Mouse (Mus musculus) megakaryocyte, adult 5-6 weeks (primary cell): Measurements from ENCODE around the gene Rgsl1. TPM values are rescaled to one million over a fixed set of nuclear protein-coding genes. Genes with fewer than 3 reads are reported as not detected.

Source experiments
- ATAC-seq: 2 replicates; pipeline ENCODE4 v1.8.0; 2016; ENCODE audit warnings: mild to moderate bottlenecking, inconsistent platforms; ENCODE audit not compliant: poor library complexity, severe bottlenecking
- total RNA-seq, 2 experiments: library from RNA; stranded (forward) in 1 of 2; stranded (reverse) in 1 of 2; fragments of 153-499, 151-499 nt in 1 of 2; fragments of 221-1000, 200-1000 nt in 1 of 2; gene quantifications; 2 replicates each; pipeline versions ENCODE4 v1.2.3 to v1.2.4; 2015 to 2017

Gene Rgsl1
- total RNA-seq, 2 experiments from 2014 or later = not detected

DNA sequence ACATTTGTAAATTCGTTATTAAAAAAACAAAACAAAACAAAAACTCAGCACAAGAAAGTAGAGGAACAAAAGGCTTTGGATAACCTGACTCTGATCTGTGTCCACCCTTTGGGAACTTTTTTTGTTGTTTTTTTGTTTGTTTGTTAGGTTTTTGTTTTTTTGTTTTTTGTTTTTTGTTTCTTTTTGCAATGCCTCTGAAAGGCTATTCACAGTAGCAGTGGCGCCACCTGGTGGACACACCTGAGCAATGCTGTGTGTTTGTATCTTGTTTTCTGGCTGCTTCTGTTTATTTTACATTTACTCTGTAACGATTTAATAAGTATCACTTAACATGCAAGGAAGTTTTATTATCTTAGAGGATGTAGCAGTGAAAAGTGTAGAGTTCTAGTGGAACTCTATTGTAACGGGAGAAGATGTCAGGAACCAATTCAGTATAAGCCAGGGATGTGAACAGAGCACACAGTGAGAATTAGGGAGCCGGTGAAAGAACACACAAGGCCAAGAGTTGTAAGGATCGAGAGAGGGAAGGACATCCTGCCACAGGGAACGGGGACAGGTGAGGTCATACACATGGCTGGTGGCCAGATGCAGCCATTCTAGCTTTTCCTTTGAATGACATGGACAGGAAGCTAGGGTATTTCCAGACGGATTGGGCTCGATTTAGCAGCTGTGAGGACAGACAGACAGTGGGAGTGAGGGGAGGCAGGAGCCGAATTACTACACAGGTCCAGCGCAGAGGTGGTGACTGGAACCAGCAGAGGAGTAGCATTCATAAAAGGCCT is 101.4 kb downstream of the Rgsl1 start:
- peak; percentile 53 for ATAC-seq

- no peak for ATAC-seq
These were observed 102.2 kb downstream of the Rgsl1 start for GRCm38 (mm10) chr1:153741551-153742316.

DNA sequence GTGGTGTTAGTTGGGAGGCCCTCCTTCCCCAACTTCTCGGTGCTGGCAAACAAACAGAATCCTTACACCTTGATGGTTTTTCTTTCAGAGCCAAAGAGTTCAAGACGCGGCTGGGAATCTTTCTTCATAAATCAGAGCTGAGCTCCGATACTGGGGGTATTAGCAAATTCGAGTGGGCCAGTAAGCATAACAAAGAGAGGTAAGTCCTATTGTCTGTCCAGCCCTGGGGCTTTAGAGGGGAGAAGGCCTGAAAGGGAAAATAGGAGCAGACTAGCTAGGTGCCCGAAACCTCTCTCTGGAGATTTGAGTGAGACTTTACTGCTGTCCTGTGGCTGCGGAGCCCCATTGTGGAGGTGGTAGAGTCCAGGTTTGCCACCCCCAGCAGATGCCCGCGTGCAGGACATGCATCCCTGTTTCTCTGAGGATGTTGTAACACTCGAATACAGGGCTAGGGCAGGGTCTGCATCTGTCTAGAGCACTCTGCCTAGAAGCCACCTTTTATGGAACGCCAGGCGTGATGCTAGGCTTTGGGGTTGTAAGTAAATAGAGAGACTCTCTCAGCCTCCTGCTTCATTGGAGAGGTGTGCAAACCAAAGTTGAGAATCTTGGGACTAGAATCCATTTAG is 103.1 kb downstream of the Rgsl1 start:
- no peak for ATAC-seq

- peak; percentile 51 for ATAC-seq
These were observed 103.8 kb downstream of the Rgsl1 start, which contains the start of gene Rgs16 for GRCm38 (mm10) chr1:153740145-153740544. TSS of gene Rgs16 (plus strand) at chr1:153740349.

DNA sequence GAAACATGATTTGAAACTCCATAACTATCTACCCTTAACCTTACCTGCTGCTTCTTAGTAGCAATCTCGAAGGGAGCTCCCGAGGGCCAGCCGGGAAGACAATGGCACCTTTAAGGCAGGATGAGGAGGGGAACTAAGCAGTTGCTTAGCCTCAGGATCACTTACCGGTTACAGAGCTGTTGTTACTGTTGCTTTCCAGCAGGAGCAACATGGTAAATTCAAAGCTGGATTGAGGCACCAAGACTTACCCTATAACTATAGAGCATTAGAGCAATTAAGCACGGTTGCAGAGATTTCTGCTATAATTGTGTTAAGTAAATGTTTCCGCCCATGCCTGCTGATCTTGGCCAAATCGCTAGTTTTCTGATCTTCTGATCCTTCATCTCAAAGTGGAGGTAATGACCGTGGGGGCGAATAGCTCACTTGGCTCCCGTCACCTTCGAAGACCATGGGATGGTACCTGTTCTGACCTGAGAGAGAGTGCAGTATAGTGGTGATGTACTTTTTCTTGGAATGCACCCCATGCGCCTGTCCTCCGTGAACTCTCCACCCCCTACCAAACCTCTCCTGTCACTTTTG is 104.4 kb downstream of the Rgsl1 start:
- no peak for ATAC-seq

DNA sequence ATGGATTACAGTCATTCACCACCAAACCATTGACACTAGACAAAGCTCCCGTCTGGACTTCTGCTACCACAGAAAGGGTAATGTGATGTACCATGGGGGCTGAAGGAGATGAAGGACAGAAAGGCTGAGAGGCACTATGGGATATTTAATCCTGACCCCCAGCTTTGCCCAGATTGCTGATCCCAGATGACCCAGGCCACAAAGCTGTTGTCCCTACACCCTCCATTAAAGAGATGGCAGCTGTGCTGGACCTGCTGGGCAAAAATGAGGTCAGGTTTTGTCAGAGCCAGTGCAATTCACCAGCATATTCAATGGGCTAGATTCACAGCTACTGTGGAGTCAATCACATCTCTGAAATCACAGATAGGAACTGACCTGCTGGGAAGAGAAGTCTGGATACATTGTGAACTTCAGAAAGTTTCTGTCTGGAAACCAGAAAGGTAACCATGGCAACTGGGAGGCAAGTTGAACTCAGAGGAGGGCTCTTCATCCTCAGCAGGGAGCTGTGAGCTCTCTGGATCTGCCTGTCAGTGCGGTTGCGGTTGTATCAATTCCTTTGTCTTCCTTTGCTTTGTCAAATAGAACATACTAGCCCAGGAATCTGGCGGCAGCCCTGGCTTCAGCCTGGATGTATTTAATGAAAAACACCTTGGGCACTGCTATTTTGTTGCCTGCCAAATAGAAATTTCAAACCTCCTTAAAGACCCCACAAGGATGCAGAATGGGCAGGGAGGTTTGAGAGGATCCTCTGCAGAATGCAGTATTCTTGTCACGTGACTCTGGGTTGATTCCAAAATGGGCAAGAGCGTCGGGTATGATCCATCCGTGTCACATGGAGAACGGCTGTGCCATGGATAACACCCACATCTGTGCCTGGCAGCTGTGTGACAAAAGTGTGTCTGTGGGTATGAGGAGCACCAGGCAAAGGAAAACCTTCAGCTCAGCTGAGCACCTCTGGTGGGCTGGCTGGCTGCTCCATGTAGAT is 106.5 kb downstream of the Rgsl1 start:
- ATAC-seq = no peak

- ATAC-seq = no peak
These were observed 107.8 kb downstream of the Rgsl1 start for GRCm38 (mm10) chr1:153736096-153736495.

GRCm38 (mm10) chr1:153734866-153735265 is 109.1 kb downstream of the Rgsl1 start:
- no peak for ATAC-seq

DNA sequence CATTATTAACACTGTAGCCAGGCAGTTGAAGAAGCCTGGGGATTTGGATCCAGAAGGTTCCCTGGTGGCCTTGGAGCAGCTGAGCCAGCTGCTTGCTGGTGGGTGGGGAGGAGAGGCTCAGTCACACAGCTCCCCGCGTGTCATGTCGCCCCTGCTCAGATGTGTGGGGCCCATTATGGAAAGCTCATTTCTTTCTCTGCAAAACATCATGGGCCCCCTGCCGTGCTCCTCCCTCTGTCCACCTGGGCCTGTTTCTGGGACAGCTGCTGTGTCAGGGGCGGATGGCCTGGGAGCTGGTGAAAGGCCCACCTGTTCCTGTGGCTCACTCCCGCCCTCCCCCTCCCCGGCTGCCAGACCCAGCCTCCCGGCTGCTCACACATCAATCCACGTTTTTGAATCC is 110.8 kb downstream of the Rgsl1 start:
- no peak for ATAC-seq

DNA sequence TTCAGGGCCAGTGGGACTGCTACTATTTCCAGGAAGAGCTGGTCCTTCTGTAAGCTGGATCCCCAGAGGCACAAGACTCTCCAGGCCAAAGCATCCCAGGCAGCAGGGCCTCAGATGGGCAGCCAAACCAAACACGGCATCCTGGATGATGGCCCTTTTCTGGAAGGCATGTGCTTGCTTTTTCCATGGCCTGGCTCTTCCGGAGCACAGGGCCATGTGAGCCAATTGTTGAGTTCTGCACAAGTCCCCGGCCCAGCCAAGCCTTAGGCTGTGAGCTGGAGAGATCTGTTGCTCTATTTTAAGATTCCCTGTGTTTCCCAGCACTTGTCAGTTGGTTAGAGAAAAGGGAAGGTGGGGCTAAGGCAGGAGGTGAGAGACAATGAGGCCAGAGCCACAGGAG is 113.3 kb downstream of the Rgsl1 start:
- ATAC-seq = no peak

GRCm38 (mm10) chr1:153729806-153730205 is 114.1 kb downstream of the Rgsl1 start:
- ATAC-seq = no peak

Other genes starting within 250 kb of the Rgsl1 start
- not detected in 2 replicates for gene Rgs8, start 191.1 kb downstream of the Rgsl1 start, total RNA-seq (2015)
- 0.33 TPM in 1 of 2 replicates, not detected in the other for gene Rgs8, start 191.1 kb downstream of the Rgsl1 start, total RNA-seq (2017)
- not detected in 2 replicates for gene Rgs16, start 103.8 kb downstream of the Rgsl1 start, total RNA-seq (2015)
- not detected in 2 replicates for gene Rgs16, start 103.8 kb downstream of the Rgsl1 start, total RNA-seq (2017)
- gene Rnasel, start 94.7 kb downstream of the Rgsl1 start, total RNA-seq (2015) = 50.2 and 54.4 TPM in 2 replicates
- 60.5 and 74.1 TPM in 2 replicates for gene Rnasel, start 94.7 kb downstream of the Rgsl1 start, total RNA-seq (2017)
- gene Teddm1b, start 30.2 kb upstream of the Rgsl1 start, total RNA-seq (2015) = 0.09 TPM in 1 of 2 replicates, not detected in the other
- 0.18 TPM in 1 of 2 replicates, not detected in the other for gene Teddm1b, start 30.2 kb upstream of the Rgsl1 start, total RNA-seq (2017)
- not detected in 2 replicates for gene Teddm1a, start 47.6 kb upstream of the Rgsl1 start, total RNA-seq (2015)
- not detected in 2 replicates for gene Teddm1a, start 47.6 kb upstream of the Rgsl1 start, total RNA-seq (2017)
- gene Glul, start 55.8 kb upstream of the Rgsl1 start, total RNA-seq (2015) = 58.1 and 63.4 TPM in 2 replicates
- gene Glul, start 55.8 kb upstream of the Rgsl1 start, total RNA-seq (2017) = 79.0 and 91.0 TPM in 2 replicates
- 0.55 and 0.56 TPM in 2 replicates for gene Teddm2, start 56.1 kb upstream of the Rgsl1 start, total RNA-seq (2015)
- gene Teddm2, start 56.1 kb upstream of the Rgsl1 start, total RNA-seq (2017) = 0.04 and 0.41 TPM in 2 replicates